In genomic region chr3:90555954-90556353, GRCm38 (mm10) we compare ENCODE assay signal across 11 mouse cellular contexts. TPM values are rescaled to one million over a fixed set of nuclear protein-coding genes. Genes with fewer than 3 reads are reported as not detected.
DNase-seq lines count a peak whose midpoint lies in the region; ATAC-seq and TF ChIP-seq lines count a peak whose summit lies in the region.
"Had no signal": no experiment of that assay in that cellular context is flagged by ENCODE, and none has a peak within 500 bp of the region (broad histone marks: within the 10 kb centered on the region; RNA-seq: fewer than 3 reads in every experiment).

No protein-coding gene starts in this region.

- no peak for TF ChIP-seq CTCF in forebrain, postnatal 0 days (IDR thresholded peaks at IDR 0.05; ENCODE audit: low read depth)

- H3K27me3 ChIP-seq in embryonic facial prominence, embryonic 14.5 days (replicated peaks; ENCODE audit: control insufficient read depth, insufficient read depth, low read length), result no peaks in the 10 kb centered on the region
- H3K27me3 ChIP-seq in embryonic facial prominence, embryonic 10.5 days (replicated peaks; ENCODE audit: low read depth, poor library complexity, severe bottlenecking), result no peaks in the 10 kb centered on the region
- H3K27me3 ChIP-seq in forebrain, postnatal 0 days (ENCODE audit: insufficient read depth, low read length), result no peaks in the 10 kb centered on the region
- H3K27me3 ChIP-seq in liver, embryonic 11.5 days (replicated peaks; ENCODE audit: control insufficient read depth, insufficient read depth, low read length), result no peaks in the 10 kb centered on the region
- H3K27me3 ChIP-seq: lung, embryonic 15.5 days had no signal

- no peak overlapping the region for H3K27ac ChIP-seq in embryonic facial prominence, embryonic 14.5 days (replicated peaks; ENCODE audit: low read depth, low read length)
- H3K27ac ChIP-seq in embryonic facial prominence, embryonic 10.5 days (replicated peaks), result no peak overlapping the region
- H3K27ac ChIP-seq in forebrain, postnatal 0 days (ENCODE audit: low read depth, low read length), result no peak overlapping the region
- no peak overlapping the region for H3K27ac ChIP-seq in liver, embryonic 11.5 days (ENCODE audit: low read depth, low read length)
- H3K27ac ChIP-seq: lung, embryonic 15.5 days had no signal

- no peak overlapping the region for H3K4me3 ChIP-seq in embryonic facial prominence, embryonic 14.5 days (ENCODE audit: low read depth, low read length)
- no peak overlapping the region for H3K4me3 ChIP-seq in embryonic facial prominence, embryonic 10.5 days
- no peak overlapping the region for H3K4me3 ChIP-seq in forebrain, postnatal 0 days (ENCODE audit: low read depth, low read length)
- no peak overlapping the region for H3K4me3 ChIP-seq in liver, embryonic 11.5 days (ENCODE audit: low read depth, low read length)
- H3K4me3 ChIP-seq: lung, embryonic 15.5 days had no signal

- ATAC-seq in embryonic facial prominence, embryonic 14.5 days (ENCODE audit: low read depth), result peak; percentile 30; the same call in 1 of the 2 replicates
- ATAC-seq in forebrain, postnatal 0 days, result peak; percentile 95
- no peak for ATAC-seq in liver, embryonic 11.5 days (replicated peaks; ENCODE audit: low FRiP score)

- no peaks in the 10 kb centered on the region for H3K4me1 ChIP-seq in embryonic facial prominence, embryonic 14.5 days (ENCODE audit: control insufficient read depth, insufficient read depth, low read length)
- H3K4me1 ChIP-seq in embryonic facial prominence, embryonic 10.5 days, result no peaks in the 10 kb centered on the region
- no peaks in the 10 kb centered on the region for H3K4me1 ChIP-seq in forebrain, postnatal 0 days (ENCODE audit: insufficient read depth)
- no peaks in the 10 kb centered on the region for H3K4me1 ChIP-seq in liver, embryonic 11.5 days (replicated peaks; ENCODE audit: control insufficient read depth, insufficient read depth, low read length)
- H3K4me1 ChIP-seq: lung, embryonic 15.5 days had no signal

- WGBS in embryonic facial prominence, embryonic 14.5 days, result 56% methylated on average over 5 of the region's 5 CpGs
- 66% methylated on average over 5 of the region's 5 CpGs for WGBS in embryonic facial prominence, embryonic 10.5 days
- WGBS in forebrain, postnatal 0 days, result 13% methylated on average over 5 of the region's 5 CpGs
- 78% methylated on average over 5 of the region's 5 CpGs for WGBS in liver, embryonic 11.5 days

- H3K36me3 ChIP-seq in embryonic facial prominence, embryonic 14.5 days (ENCODE audit: control insufficient read depth, insufficient read depth, low read length), result no peaks in the 10 kb centered on the region
- H3K36me3 ChIP-seq in embryonic facial prominence, embryonic 10.5 days (replicated peaks), result no peaks in the 10 kb centered on the region
- H3K36me3 ChIP-seq in forebrain, postnatal 0 days (ENCODE audit: insufficient read depth), result no peaks in the 10 kb centered on the region
- H3K36me3 ChIP-seq in liver, embryonic 11.5 days (ENCODE audit: control insufficient read depth, insufficient read depth, low read length), result no peaks in the 10 kb centered on the region
- H3K36me3 ChIP-seq: lung, embryonic 15.5 days had no signal

- H3K4me2 ChIP-seq in embryonic facial prominence, embryonic 14.5 days (ENCODE audit: low read depth, low read length), result no peak overlapping the region
- H3K4me2 ChIP-seq in forebrain, postnatal 0 days (ENCODE audit: low read depth), result no peak overlapping the region
- no peak overlapping the region for H3K4me2 ChIP-seq in liver, embryonic 11.5 days
- H3K4me2 ChIP-seq: lung, embryonic 15.5 days had no signal

- H3K9ac ChIP-seq in embryonic facial prominence, embryonic 14.5 days (ENCODE audit: low read depth, low read length), result no peak overlapping the region
- no peak overlapping the region for H3K9ac ChIP-seq in forebrain, postnatal 0 days
- no peak overlapping the region for H3K9ac ChIP-seq in liver, embryonic 11.5 days (ENCODE audit: low read depth, low read length)
- H3K9ac ChIP-seq: lung, embryonic 15.5 days had no signal

- intact Hi-C loops in left cerebral cortex, postnatal 10 days (cut with DNase I), result no loop called here

- DNase-seq in embryonic facial prominence, embryonic 14.5 days (ENCODE audit: low spot score), result peak; percentile 65
- no peak for DNase-seq in embryonic facial prominence, embryonic 10.5 days (ENCODE audit: low spot score)
- peak; percentile 78 for DNase-seq in 3T3-L1 (ENCODE audit: low read depth, low spot score)
- peak; percentile 59 for DNase-seq in forebrain, postnatal 0 days
- DNase-seq in left cerebral cortex, postnatal 10 days (ENCODE audit: extremely low spot score in 1 of 2, low spot score in 2 of 2), result peak; percentile 36 to 63
- DNase-seq in liver, embryonic 11.5 days (ENCODE audit: low spot score), result no peak
- no peak for DNase-seq in spleen, postnatal 14 days (ENCODE audit: low spot score in 2 of 2)
- no peak for DNase-seq in ovary, postnatal 36 days (ENCODE audit: low spot score)

- no peaks in the 10 kb centered on the region for H3K9me3 ChIP-seq in embryonic facial prominence, embryonic 14.5 days (ENCODE audit: control insufficient read depth, low read length)
- H3K9me3 ChIP-seq in embryonic facial prominence, embryonic 10.5 days, result no peaks in the 10 kb centered on the region
- H3K9me3 ChIP-seq in forebrain, postnatal 0 days (ENCODE audit: low read length), result no peaks in the 10 kb centered on the region
- no peaks in the 10 kb centered on the region for H3K9me3 ChIP-seq in liver, embryonic 11.5 days (ENCODE audit: control insufficient read depth, low read length)
- H3K9me3 ChIP-seq: lung, embryonic 15.5 days had no signal

RNA-seq across cellular contexts. Expression of gene S100a3, which starts 4.4 kb away (rescaled TPM):
- 5.2 and 7.9 TPM in 2 replicates for polyA plus RNA-seq in embryonic facial prominence, embryonic 14.5 days (2014; fragmentation: Nextera tagmentation; extraction: Ambion mirVana)
- 0.44 TPM in 1 of 2 replicates, not detected in the other for polyA plus RNA-seq in embryonic facial prominence, embryonic 10.5 days (2016; fragmentation: Nextera tagmentation; extraction: Ambion mirVana)
- total RNA-seq in forebrain, postnatal 0 days (2014; rRNA removed), result 0.10 and 0.23 TPM in 2 replicates
- 0.51 and 0.52 TPM in 2 replicates for polyA plus RNA-seq in forebrain, postnatal 0 days (2015; fragmentation: Nextera tagmentation; extraction: Ambion mirVana)
- 1 to 10 TPM; 1.7 to 1.8 TPM for total RNA-seq in left cerebral cortex, postnatal 10 days (2021)
- polyA plus RNA-seq in liver, embryonic 11.5 days (2014; fragmentation: Nextera tagmentation; extraction: Ambion mirVana), result not detected in 2 replicates
- total RNA-seq: heart, postnatal 14 days had no signal
- polyA plus RNA-seq: testis, adult 2 months had no signal

RNA-seq across cellular contexts. Expression of gene S100a16, which starts 18.9 kb away (rescaled TPM):
- 182 and 201 TPM in 2 replicates for polyA plus RNA-seq in embryonic facial prominence, embryonic 14.5 days (2014; fragmentation: Nextera tagmentation; extraction: Ambion mirVana)
- 32.9 and 34.7 TPM in 2 replicates for polyA plus RNA-seq in embryonic facial prominence, embryonic 10.5 days (2016; fragmentation: Nextera tagmentation; extraction: Ambion mirVana)
- 39.4 and 48.7 TPM in 2 replicates for total RNA-seq in forebrain, postnatal 0 days (2014; rRNA removed)
- polyA plus RNA-seq in forebrain, postnatal 0 days (2015; fragmentation: Nextera tagmentation; extraction: Ambion mirVana), result 74.4 and 78.6 TPM in 2 replicates
- total RNA-seq in left cerebral cortex, postnatal 10 days (2021), result 10 to 100 TPM; 73.7 to 83.6 TPM
- polyA plus RNA-seq in liver, embryonic 11.5 days (2014; fragmentation: Nextera tagmentation; extraction: Ambion mirVana), result 52.5 and 58.1 TPM in 2 replicates

RNA-seq across cellular contexts. Expression of gene S100a14, which starts 29.3 kb away (rescaled TPM):
- 15.6 and 21.5 TPM in 2 replicates for polyA plus RNA-seq in embryonic facial prominence, embryonic 14.5 days (2014; fragmentation: Nextera tagmentation; extraction: Ambion mirVana)
- polyA plus RNA-seq in embryonic facial prominence, embryonic 10.5 days (2016; fragmentation: Nextera tagmentation; extraction: Ambion mirVana), result not detected in 2 replicates
- total RNA-seq in forebrain, postnatal 0 days (2014; rRNA removed), result 0.08 TPM in 1 of 2 replicates, not detected in the other
- polyA plus RNA-seq in forebrain, postnatal 0 days (2015; fragmentation: Nextera tagmentation; extraction: Ambion mirVana), result not detected in 2 replicates
- total RNA-seq in left cerebral cortex, postnatal 10 days (2021), result not detected
- polyA plus RNA-seq in liver, embryonic 11.5 days (2014; fragmentation: Nextera tagmentation; extraction: Ambion mirVana), result not detected in 2 replicates
- polyA plus RNA-seq: testis, adult 2 months had no signal

RNA-seq across cellular contexts. Expression of gene S100a2, which starts 34.1 kb away (rescaled TPM):
- polyA plus RNA-seq in embryonic facial prominence, embryonic 14.5 days (2014; fragmentation: Nextera tagmentation; extraction: Ambion mirVana), result not detected in 2 replicates
- not detected in 2 replicates for polyA plus RNA-seq in embryonic facial prominence, embryonic 10.5 days (2016; fragmentation: Nextera tagmentation; extraction: Ambion mirVana)
- not detected in 2 replicates for total RNA-seq in forebrain, postnatal 0 days (2014; rRNA removed)
- polyA plus RNA-seq in forebrain, postnatal 0 days (2015; fragmentation: Nextera tagmentation; extraction: Ambion mirVana), result not detected in 2 replicates
- not detected for total RNA-seq in left cerebral cortex, postnatal 10 days (2021)
- polyA plus RNA-seq in liver, embryonic 11.5 days (2014; fragmentation: Nextera tagmentation; extraction: Ambion mirVana), result not detected in 2 replicates
- total RNA-seq: heart, postnatal 14 days had no signal
- polyA plus RNA-seq: lung, embryonic 15.5 days; testis, adult 2 months had no signal

RNA-seq across cellular contexts. Expression of gene S100a13, which starts 41.7 kb away (rescaled TPM):
- polyA plus RNA-seq in embryonic facial prominence, embryonic 14.5 days (2014; fragmentation: Nextera tagmentation; extraction: Ambion mirVana), result 40.8 and 45.8 TPM in 2 replicates
- 8.3 and 8.5 TPM in 2 replicates for polyA plus RNA-seq in embryonic facial prominence, embryonic 10.5 days (2016; fragmentation: Nextera tagmentation; extraction: Ambion mirVana)
- total RNA-seq in forebrain, postnatal 0 days (2014; rRNA removed), result 8.4 and 11.2 TPM in 2 replicates
- 16.1 and 20.5 TPM in 2 replicates for polyA plus RNA-seq in forebrain, postnatal 0 days (2015; fragmentation: Nextera tagmentation; extraction: Ambion mirVana)
- total RNA-seq in left cerebral cortex, postnatal 10 days (2021), result 10 to 100 TPM; 20.5 to 23.9 TPM
- polyA plus RNA-seq in liver, embryonic 11.5 days (2014; fragmentation: Nextera tagmentation; extraction: Ambion mirVana), result 21.4 and 22.7 TPM in 2 replicates

Comparison
In these comparisons a context has a peak if more than half of its experiments do, and no peak if none do; other contexts are left out.
1. DNase-seq: peak in embryonic facial prominence, embryonic 14.5 days (single experiment), 3T3-L1 (single experiment), forebrain, postnatal 0 days (single experiment) and left cerebral cortex, postnatal 10 days (2 of 2); none in embryonic facial prominence, embryonic 10.5 days (single experiment), liver, embryonic 11.5 days (single experiment), spleen, postnatal 14 days (0 of 2) and ovary, postnatal 36 days (single experiment).
2. RNA of gene S100a14, which starts 29.3 kb away (polyA plus RNA-seq): 15.6 to 21.5 TPM in embryonic facial prominence, embryonic 14.5 days; not detected in forebrain, postnatal 0 days, not detected in embryonic facial prominence, embryonic 10.5 days and not detected in liver, embryonic 11.5 days; every median in the first group is over 10 times any median in the second.